Mouse (Mus musculus): ENCODE results near the gene Aebp2.

GRCm38 (mm10) chr6:140642655-140643054 lies 20.2 kb downstream of the Aebp2 start:
- TF ChIP-seq CTCF (IDR thresholded peaks at IDR 0.05; ENCODE audit: control insufficient read depth, insufficient read depth, insufficient read length) (no peak), USF1 (IDR thresholded peaks at IDR 0.05; ENCODE audit: low read depth) (no peak), MYOG (IDR thresholded peaks at IDR 0.05; ENCODE audit: control insufficient read depth, extremely low read depth, insufficient read length) (no peak)
